Mouse (Mus musculus) liver, adult 2 months (tissue): ENCODE measurements at regions not wholly inside any gene's neighbourhood (a gene's known extent, or its start where the extent isn't known, plus 50 kb on each side); places are given as distances from the start of the nearest gene placed in this dataset.

Experiments
- DNase-seq: peaks from one replicate; pipeline ENCODE4 v3.0.0-alpha.2; 2011; ENCODE audit warnings: low read depth, low spot score; ENCODE audit errors: extremely low read depth
- H3K27ac ChIP-seq: fragments of 200-500 bp; replicated peaks from 2 replicates; pipeline ENCODE4 v1.5.1; 2012; ENCODE audit warnings: low read depth, mild to moderate bottlenecking, control low read depth, inconsistent platforms, low read length; ENCODE audit not compliant: insufficient read depth
- H3K27me3 ChIP-seq: fragments of 200-500 bp; 2 replicates; pipeline ENCODE4 v1.6.1; 2012; ENCODE audit warnings: mild to moderate bottlenecking, moderate library complexity, low read length, inconsistent platforms; ENCODE audit not compliant: control insufficient read depth, insufficient read depth
- H3K36me3 ChIP-seq: fragments of 200-500 bp; 2 replicates; pipeline ENCODE4 v1.6.1; 2012; ENCODE audit warnings: low read length, inconsistent platforms; ENCODE audit not compliant: control insufficient read depth, insufficient read depth
- H3K4me1 ChIP-seq: fragments of 200-500 bp; 2 replicates; pipeline ENCODE4 v1.6.1; 2011; ENCODE audit warnings: low read length; ENCODE audit not compliant: control insufficient read depth, insufficient read depth
- H3K4me3 ChIP-seq: fragments of 200-500 bp; 2 replicates; pipeline ENCODE4 v1.5.1; 2011; ENCODE audit warnings: low read depth, mild to moderate bottlenecking, control low read depth, low read length, moderate library complexity; ENCODE audit not compliant: insufficient read depth
- H3K79me2 ChIP-seq: fragments of 200-500 bp; 2 replicates; pipeline ENCODE4 v1.6.1; 2012; ENCODE audit warnings: inconsistent platforms, mild to moderate bottlenecking, low read length, moderate library complexity; ENCODE audit not compliant: control insufficient read depth, insufficient read depth
- H3K9ac ChIP-seq: fragments of 200-500 bp; 2 replicates; pipeline ENCODE4 v1.6.1; 2012; ENCODE audit warnings: low read depth, mild to moderate bottlenecking, control low read depth, inconsistent platforms, low read length
- CTCF ChIP-seq: fragments of 200-500 bp; IDR thresholded peaks from 2 replicates; pipeline ENCODE4 v1.5.1; 2011; ENCODE audit warnings: low read depth, low read length, control low read depth
- POLR2A ChIP-seq: fragments of 200-500 bp; IDR thresholded peaks from 2 replicates; pipeline ENCODE4 v1.6.1; 2011; ENCODE audit warnings: low read length, control low read depth; ENCODE audit not compliant: insufficient read depth; ENCODE audit errors: extremely low read depth
- WGBS: fragments of 180-500 bp; shearing (Covaris S2); methylation state at CpG from one replicate; pipeline ENCODE4 v1.1.7; 2018; 5-methylcytosine and 5-hydroxymethylcytosine counted together

- no peaks in the 10 kb centered on the region for H3K27me3 ChIP-seq
- no peaks in the 10 kb centered on the region for H3K79me2 ChIP-seq
- H3K4me3 ChIP-seq, result no peak overlapping the region
- WGBS, result 68% methylated on average over 3 of the region's 3 CpGs
- no peak overlapping the region for H3K27ac ChIP-seq
- H3K9ac ChIP-seq, result no peak overlapping the region
- DNase-seq, result no peak
- no peaks in the 10 kb centered on the region for H3K36me3 ChIP-seq
- no peaks in the 10 kb centered on the region; the same call in 1 of the 2 replicates for H3K4me1 ChIP-seq
- no peak for TF ChIP-seq POLR2A
- TF ChIP-seq CTCF, result no peak
Measured at GRCm38 (mm10) chr12:58643843-58644242, 368.0 kb downstream of the Sec23a start.

GRCm38 (mm10) chr12:58639478-58639877, 370.4 kb upstream of the Clec14a start:
- no peak overlapping the region for H3K4me3 ChIP-seq
- no peaks in the 10 kb centered on the region for H3K79me2 ChIP-seq
- TF ChIP-seq CTCF, result no peak
- no peak for TF ChIP-seq POLR2A
- H3K36me3 ChIP-seq, result no peaks in the 10 kb centered on the region
- no peaks in the 10 kb centered on the region for H3K27me3 ChIP-seq
- H3K9ac ChIP-seq, result no peak overlapping the region
- no peak overlapping the region for H3K27ac ChIP-seq
- WGBS, result 69% methylated on average over 1 of the region's 1 CpGs
- no peaks in the 10 kb centered on the region; the same call in 1 of the 2 replicates for H3K4me1 ChIP-seq
- no peak for DNase-seq

- Histone ChIP-seq H3K4me3 (no peak overlapping the region), H3K4me1 (no peaks in the 10 kb centered on the region; the same call in 1 of the 2 replicates), H3K27me3 (no peaks in the 10 kb centered on the region), H3K79me2 (no peaks in the 10 kb centered on the region), H3K9ac (no peak overlapping the region), H3K36me3 (no peaks in the 10 kb centered on the region), H3K27ac (no peak overlapping the region)
- TF ChIP-seq CTCF (0 out of 2 replicates have a peak, but pooled peaks have one; percentile 21), POLR2A (no peak)
- peak; percentile 18 for DNase-seq
- 59% methylated on average over 3 of the region's 3 CpGs for WGBS
Measured at GRCm38 (mm10) chr12:58638260-58638659, 369.2 kb upstream of the Clec14a start.

GRCm38 (mm10) chr12:58632529-58632928, 363.4 kb upstream of the Clec14a start:
- Histone ChIP-seq H3K27me3 (no peaks in the 10 kb centered on the region), H3K4me1 (no peaks in the 10 kb centered on the region), H3K36me3 (no peaks in the 10 kb centered on the region), H3K9ac (no peak overlapping the region), H3K27ac (no peak overlapping the region), H3K4me3 (no peak overlapping the region), H3K79me2 (no peaks in the 10 kb centered on the region)
- TF ChIP-seq POLR2A (no peak), CTCF (no peak)
- no peak for DNase-seq
- 89% methylated on average over 3 of the region's 3 CpGs for WGBS

GRCm38 (mm10) chr12:58628817-58629216, 359.7 kb upstream of the Clec14a start:
- H3K4me3 ChIP-seq, result no peak overlapping the region
- TF ChIP-seq CTCF (no peak), POLR2A (no peak)
- WGBS, result 82% methylated on average over 5 of the region's 5 CpGs

GRCm38 (mm10) chr12:58625144-58625543, 356.1 kb upstream of the Clec14a start:
- 80% methylated on average over 2 of the region's 2 CpGs for WGBS
- no peaks in the 10 kb centered on the region for H3K27me3 ChIP-seq
- H3K27ac ChIP-seq, result no peak overlapping the region
- H3K79me2 ChIP-seq, result no peaks in the 10 kb centered on the region
- H3K4me3 ChIP-seq, result no peak overlapping the region
- no peaks in the 10 kb centered on the region for H3K4me1 ChIP-seq
- TF ChIP-seq POLR2A (no peak), CTCF (no peak)
- H3K36me3 ChIP-seq, result no peaks in the 10 kb centered on the region
- DNase-seq, result no peak
- no peak overlapping the region for H3K9ac ChIP-seq

More at GRCm38 (mm10) chr12:58628817-58629216, 359.7 kb upstream of the Clec14a start:
- Histone ChIP-seq H3K79me2 (no peaks in the 10 kb centered on the region), H3K27ac (no peak overlapping the region), H3K36me3 (no peaks in the 10 kb centered on the region), H3K4me1 (no peaks in the 10 kb centered on the region), H3K9ac (no peak overlapping the region), H3K27me3 (no peaks in the 10 kb centered on the region)
- DNase-seq, result no peak
